Mouse (Mus musculus): ENCODE results near the gene Palld.
A peak's percentile ranks its signal among the peaks of the same experiment; 100 is the strongest.

DNA sequence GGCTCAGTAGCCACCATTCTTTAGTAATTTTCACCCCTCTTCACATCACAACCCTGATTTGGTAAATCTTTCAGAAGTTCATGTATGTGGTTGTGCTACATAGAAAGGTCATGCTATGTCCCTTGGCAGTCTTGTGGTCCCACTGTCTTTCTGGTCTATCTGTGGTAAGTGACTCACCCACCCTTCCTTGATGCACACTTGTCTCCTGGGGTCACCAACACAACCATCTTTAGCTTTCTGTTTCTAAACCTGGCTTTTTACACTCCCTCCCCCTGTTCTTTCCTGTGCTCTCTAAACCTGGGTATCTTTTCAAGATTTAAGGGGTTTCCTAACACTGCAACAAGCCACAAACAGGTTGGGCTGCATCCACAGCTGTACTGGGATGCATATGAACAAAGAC is 345.5 kb downstream of the Palld start:
- TF ChIP-seq EP300 (IDR thresholded peaks at IDR 0.05; ENCODE audit: low read length) (peak; percentile 59), ETS1 (conservative IDR thresholded peaks at IDR 0.05; ENCODE audit: low read depth, low read length) (peak; percentile 65), CTCF (conservative IDR thresholded peaks at IDR 0.05 in 1 of 2, IDR thresholded peaks at IDR 0.05 in 1 of 2; ENCODE audit: low read depth in 2 of 2, low read length in 2 of 2) (no peak), ZC3H11A (IDR thresholded peaks at IDR 0.05; ENCODE audit: low read depth, low read length) (no peak), POLR2A (IDR thresholded peaks at IDR 0.05; ENCODE audit: low read depth, low read length) (no peak), HCFC1 (IDR thresholded peaks at IDR 0.05; ENCODE audit: low read depth, low read length) (no peak), MAFK (IDR thresholded peaks at IDR 0.05; ENCODE audit: insufficient replicate concordance, low read length) (no peak), IRF4 (IDR thresholded peaks at IDR 0.05; ENCODE audit: low read depth, low read length) (peak; percentile 59), SMC3 (IDR thresholded peaks at IDR 0.05; ENCODE audit: low read depth, low read length) (no peak), TCF12 (IDR thresholded peaks at IDR 0.05; ENCODE audit: low read depth, low read length) (peak; percentile 45; the same call in 1 of the 2 replicates), NELFE (IDR thresholded peaks at IDR 0.05; ENCODE audit: low read depth, low read length) (no peak), CHD2 (IDR thresholded peaks at IDR 0.05; ENCODE audit: low read length) (no peak)
